Mouse (Mus musculus): Measurements from ENCODE around the gene Usp39.
A peak's percentile ranks its signal among the peaks of the same experiment; 100 is the strongest.

Usp39 gene

DNA sequence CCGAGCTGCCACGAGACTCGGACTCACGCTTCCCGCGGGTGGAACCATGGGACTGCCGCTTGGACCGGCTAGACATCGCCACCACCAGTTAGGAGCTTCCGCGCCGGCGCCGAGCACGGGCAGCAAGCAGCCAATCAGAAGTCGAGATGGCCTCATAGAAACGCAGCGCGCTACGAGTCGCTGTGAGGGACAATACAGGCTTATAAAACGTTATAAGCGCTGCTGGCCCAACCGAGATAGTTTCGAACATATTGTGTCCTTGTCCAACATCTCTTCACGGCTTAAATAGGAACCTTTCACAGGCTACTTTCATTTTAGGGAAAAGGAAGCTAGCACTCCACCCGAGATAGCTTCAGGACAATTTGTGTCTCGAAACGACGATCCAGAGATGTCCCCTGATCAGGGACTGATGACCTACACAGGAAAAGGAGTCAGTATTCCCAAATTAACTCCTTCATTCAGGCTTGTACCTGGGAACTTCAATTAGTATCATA is at the start of gene Usp39:
Usp39 (minus strand) TSS at position 111 of the 494 bp plus-strand sequence.
- DNase-seq (ENCODE audit: low spot score in 2 of 2), result peak; percentile 89 to 93

DNA sequence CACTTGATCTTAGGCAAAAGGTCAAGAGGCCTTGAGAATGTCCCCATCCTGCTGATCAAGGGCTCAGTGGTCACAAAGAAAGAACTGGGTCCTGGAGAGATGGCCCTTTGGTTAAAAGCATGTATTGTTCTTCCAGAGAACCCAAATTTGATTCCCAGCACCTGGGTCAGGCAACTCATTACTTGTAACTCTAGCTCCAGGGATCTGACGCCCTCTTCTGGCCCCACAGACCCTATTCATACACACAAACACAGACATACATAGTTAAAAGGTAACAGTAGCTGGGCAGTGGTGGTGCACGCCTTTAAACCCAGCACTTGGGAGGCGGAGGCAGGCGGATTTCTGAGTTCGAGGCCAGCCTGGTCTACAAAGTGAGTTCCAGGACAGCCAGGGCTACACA is 47.4 kb upstream of the Usp39 start:
- no peak for DNase-seq (ENCODE audit: low spot score in 2 of 2)

DNA sequence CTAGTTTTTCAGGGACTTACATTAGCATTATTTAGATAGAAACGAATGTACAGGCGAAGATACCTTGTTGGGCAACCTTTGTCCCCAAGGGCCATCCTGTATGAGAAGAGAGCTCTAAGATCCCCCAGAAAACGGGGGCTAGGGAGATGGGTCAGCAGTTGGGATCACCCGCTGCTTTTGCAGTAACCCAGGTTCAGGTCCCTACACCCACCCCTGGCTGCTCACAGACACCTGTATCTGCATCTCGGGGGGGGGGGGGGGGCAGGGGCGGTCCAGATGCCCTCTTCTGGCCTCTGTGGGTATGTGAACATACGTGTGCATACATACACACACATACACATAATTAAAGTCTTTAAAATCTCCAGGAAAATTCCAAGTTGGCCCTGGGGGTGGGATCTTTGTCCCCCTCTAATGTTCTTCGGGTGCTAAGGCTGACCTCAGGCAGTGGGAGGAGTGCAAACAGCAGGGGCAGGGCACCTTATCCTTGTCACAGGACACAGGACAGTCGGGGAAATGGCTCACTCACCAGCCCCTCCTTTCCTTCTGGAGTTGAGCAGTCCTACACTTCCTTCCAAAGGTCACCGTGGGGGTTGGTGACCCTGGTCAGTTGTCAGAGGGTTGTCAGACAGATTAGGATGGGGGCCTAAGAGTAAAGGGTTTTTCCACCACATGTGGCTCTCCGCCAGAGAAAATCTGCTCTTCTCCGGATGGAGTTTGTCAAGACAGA is 46.0 kb upstream of the Usp39 start:
- no peak for DNase-seq (ENCODE audit: low spot score in 2 of 2)

DNA sequence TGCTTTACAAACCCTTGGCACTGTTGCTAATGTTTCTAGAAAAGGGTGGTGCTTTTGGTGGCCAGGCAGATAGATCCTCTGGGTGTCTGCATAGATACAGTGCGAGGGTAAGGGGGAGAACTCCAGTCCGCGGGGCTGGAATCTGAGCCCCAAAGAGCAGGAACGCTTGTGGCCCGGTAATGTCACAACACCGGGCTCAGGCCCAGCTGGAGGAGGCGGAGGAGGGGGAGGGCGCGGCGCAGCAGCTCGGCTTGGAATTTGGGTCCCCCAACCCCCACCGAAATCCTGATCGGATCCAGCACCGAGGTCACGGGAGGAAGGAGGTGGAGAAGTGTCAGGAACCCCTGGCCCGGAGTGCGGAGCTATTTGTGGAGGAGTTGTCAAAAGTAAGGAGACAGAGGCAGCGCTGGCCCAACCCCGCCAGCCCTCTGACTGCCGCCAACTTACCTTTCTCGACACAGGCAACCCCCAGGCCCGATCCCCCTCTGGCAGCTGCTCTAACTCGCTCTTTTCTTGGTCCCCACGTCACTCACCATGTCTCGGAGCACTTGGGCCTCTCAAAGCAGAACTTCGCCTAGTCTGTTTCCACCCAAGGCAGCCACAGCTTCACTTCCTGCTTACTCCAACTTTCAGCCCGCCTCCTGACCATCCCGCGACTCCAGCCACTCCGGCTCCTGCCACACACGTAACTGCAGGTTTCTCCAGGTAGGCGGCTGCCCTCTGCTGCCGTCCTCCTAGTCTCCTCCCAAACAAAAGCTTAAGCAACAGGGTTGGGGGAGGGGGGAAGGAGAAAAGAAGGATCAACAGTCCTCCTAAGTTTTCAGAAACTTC is 45.2 kb upstream of the Usp39 start, which contains the start of gene Vamp8:
Vamp8 (minus strand) TSS at position 763 of the 831 bp plus-strand sequence.
- peak in 1 of 2 experiments; percentile 47 for DNase-seq (ENCODE audit: low spot score in 2 of 2)

DNA sequence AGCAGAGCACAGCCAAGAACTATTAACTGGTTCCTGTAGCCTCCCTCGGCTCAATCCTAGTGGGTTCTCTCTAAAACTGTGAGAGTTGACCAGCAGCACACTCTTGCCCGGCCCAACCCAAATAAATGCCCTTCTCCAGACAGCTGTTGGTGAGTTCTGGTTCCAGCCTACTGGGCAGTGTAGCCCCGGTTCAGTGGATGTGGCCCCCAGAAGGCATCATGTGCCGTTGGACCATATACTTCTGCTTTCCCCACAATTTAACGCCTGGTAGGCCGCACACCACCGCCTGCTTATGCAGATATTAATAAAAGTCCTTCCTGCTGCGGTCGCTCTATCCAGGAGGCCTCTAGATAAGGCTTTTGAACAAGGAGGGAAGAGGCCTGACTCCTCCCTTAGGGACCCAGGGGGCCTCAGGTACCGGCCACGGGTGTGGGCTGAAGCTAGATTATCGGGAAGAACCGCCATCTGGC is 44.5 kb upstream of the Usp39 start:
- peak in 1 of 2 experiments; percentile 17 for DNase-seq (ENCODE audit: low spot score in 2 of 2)

DNA sequence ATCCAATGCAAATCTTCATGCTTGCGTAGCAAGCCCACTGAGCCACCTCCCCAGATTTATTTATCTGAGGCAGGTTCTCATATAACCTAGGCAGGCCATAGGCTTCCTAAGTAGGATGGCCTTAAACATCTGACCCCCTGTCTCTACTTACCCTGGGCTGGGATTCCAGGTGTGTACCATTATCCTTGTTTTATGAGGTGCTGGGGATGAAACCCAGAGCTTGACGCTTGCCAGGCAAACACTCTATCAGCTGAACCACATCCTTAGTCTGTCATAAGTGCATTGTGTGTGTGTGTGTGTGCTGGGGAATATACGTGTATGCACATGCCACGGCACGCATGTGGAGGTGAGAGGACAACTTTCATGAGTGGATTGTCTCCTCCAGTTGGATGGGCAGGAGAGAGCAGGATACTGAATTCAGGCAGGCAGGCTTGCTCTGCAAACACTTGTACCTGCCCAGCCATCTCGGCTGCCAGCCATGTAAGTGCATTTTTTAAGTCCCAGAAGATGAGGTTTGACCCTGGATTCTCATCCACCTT is 43.9 kb upstream of the Usp39 start:
- no peak for DNase-seq (ENCODE audit: low spot score in 2 of 2)

DNA sequence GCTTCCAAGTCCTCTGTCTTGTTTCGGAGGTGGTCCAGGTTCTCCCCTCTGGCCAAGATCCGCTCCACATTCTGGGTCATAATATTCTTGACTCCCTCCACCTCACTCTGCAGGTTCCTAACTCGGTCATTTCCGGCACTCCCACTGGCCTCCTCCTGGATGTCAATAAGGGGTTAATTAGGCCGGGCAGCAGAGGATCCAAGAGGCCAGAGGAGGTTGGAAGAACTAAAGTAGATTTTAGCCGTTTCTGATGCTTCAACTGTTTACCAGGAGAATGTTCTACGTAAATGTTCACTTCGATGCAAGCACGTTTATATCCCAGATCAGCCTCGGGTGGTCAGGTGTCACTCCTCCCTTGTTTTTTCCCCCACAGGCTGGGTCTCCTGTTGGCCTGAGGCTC is 43.3 kb upstream of the Usp39 start:
- no peak for DNase-seq (ENCODE audit: low spot score in 2 of 2)

DNA sequence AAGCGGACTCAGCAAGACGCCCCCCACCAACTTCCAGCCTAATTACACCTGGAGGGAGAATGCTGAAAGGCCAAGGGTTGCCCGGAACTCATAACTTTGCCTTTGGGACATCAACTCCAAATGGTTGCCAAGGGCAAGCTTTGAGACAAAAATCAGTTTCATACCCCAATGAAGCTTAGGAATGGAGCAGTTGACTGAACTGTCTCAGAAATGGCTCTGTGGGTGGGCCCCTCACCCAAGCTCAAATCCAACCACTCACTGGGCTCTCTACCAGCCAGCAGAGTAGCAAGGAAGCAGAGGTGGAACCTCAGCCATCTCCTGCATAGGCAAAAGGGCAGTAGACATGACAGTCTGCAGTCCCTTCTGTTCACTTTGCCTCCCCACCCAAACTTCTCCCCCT is 42.8 kb upstream of the Usp39 start:
- no peak for DNase-seq (ENCODE audit: low spot score in 2 of 2)

DNA sequence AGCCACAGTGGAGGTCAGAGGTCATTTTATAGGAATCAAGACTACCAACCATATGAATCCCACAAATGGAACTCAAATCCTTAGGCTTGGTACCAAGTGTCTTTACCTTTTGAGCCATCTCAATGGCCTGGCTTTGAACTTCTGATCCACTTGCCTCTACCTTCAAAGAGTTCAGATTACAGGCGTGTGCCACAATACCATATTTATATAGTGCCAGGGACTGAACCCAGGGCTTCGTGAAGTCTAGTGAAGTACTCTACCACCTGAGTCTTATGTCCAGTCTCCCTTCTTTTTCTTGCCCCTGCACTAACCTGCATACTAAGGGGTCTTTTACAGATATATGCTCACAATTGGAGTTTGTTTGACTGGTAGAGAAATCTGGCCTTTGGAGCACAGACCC is 41.6 kb upstream of the Usp39 start:
- DNase-seq (ENCODE audit: low spot score in 2 of 2), result no peak

DNA sequence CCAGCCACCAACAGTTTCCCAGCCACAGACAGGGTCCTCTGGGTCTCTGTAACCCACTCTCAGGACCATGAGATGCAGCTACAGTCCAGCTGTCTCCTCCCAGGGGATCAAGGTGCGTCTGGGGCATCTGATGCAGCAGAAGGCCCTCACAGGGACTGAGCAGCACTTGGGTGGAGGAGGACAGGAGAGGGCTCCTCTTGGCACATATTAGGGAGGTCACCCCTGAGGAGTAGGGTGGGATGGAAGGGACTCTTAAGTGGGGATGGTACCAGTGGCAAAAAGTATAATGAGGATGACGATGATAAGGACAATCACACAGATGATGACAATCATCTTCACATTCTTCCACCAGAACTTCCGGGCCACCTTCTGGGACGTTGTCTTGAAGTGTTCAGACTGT is 40.3 kb upstream of the Usp39 start:
- no peak for DNase-seq (ENCODE audit: low spot score in 2 of 2)

DNA sequence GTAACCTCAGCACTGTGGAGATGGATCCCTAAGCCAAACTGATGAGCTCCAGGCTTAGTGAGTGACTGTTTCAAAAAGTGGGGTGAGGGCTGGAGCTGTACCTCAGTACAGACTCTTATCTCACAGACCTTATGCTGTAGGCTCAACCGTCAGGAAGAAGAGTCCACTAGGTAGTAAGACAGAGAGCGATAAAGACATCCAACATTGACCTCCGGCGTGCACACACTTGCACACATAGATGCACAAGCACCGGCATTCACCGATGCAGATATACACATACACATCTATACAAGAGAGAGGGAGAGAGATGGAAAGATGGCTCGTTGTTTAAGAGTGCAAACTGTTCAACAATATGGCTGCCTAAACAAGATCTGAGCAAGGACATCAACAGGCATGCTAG is 39.0 kb upstream of the Usp39 start:
- DNase-seq (ENCODE audit: low spot score in 2 of 2), result no peak

DNA sequence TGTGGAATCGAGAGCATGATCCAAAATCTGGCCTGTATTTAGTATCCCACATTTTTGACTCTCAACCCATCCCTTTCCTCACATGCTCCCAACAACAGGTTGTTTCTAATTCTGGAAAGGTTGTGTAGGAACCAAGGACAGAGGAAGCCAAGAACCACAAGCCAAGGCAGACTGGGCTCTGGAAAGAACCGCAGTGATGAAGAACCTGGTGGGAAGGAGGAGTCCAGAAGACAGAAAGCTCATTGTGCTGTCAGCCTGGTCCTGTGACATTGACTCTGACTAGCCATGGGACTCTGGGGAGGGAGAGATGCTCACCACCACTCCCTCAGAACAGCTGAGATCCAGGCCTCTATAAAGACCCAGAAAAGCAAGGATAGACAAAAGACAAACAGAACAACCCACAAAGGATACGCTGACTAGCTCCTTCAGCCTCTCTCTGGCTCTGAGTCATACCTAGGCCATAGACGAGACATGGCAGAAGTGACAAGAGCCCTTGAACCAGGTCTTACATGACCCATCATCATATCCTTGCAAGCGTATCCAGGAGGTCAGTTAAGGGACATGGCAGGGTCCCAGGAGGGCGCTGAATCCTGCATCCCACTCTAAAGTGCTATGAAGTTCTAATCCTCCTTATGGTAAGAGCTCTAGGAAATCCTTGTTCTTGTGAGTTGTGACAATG is 38.3 kb upstream of the Usp39 start:
- no peak for DNase-seq (ENCODE audit: low spot score in 2 of 2)

DNA sequence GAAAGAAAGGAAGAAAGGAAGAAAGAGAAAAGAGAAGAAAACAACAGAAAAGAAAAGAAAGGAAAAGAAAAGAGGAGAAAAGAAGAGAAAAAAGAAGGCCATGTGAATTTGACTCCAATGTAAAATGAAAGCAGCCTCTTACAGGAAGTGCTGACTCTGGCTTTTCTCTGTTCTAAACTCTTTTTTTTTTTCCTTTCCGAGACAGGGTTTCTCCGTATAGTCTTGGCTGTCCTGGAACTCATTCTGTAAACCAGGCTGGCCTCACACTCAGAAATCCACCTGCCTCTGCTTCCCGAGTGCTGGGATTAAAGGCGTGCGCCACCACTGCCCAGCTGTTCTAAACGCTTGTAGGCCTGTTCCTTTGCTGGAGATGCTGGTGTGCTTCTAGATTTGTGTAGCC is 37.5 kb upstream of the Usp39 start:
- no peak for DNase-seq (ENCODE audit: low spot score in 2 of 2)

DNA sequence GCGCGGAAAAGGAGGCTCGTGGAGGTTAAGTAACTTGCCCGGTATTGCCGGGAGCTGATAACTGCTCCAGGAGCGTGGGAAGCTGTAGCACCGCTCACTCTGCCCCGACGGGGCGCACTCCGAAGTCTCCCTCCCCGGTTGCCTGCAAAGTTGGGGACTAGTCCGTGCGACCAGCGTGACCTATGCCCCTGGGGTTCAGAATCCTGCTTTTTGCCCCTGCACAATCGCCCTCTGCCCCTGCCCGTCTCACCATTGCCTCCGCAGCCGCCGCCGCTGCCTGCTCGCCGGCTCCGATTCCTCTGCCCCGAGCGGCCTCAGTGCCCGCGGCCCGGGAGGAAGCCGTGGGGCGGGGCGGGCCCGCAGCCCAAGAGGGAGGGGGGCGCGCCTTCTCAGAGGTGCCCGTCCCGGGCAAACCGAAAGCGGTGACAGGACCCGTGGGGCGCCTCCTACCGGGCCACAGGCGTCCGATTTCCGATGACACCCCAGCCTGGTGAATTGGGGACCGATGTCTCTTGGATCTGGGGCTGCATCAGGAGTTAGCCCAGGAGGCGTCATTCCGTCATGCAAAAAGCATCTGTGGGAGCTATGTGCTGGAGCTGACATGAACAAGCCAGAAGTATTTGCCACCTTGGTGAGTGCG is 35.3 kb upstream of the Usp39 start, which contains the start of gene Vamp5:
Vamp5 (minus strand) TSS at position 338 of the 640 bp plus-strand sequence.
- no peak for DNase-seq (ENCODE audit: low spot score in 2 of 2)

DNA sequence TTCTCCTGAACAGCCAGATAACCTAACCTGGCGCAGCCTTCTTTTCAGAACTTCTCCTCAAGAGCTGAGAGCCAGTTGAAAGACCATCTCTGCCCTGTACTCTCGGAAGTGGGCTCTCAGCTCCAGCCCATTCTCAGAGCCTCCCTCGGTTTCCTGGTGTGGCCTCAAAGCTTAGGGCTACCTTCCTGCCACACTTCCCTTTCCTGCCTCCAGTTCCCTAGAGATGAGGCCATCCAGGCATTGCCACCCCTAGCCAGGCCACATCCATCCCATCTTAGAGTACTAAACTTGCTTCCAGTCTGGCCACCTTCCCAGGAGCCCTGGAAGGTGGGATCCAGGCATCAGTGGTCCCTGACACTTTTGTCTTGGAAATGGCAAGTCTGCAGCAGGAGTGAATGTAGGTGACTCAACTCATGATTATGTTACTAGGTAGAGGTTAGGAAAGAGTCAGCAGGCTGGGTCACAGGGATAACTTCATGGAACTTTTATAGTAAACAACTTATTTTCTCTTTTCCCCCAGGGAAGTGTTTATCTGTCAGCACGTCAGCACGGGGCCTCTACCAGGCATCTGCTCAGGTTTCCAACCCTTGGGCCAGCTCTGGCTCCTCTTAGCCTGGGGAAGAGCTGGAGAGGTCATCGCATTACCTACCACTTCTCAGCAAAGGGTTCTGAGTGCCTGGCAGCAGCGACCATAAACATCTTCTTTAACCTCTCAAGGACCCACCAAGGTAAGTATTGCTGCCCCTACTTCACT is 34.6 kb upstream of the Usp39 start:
- DNase-seq (ENCODE audit: low spot score in 2 of 2), result no peak

DNA sequence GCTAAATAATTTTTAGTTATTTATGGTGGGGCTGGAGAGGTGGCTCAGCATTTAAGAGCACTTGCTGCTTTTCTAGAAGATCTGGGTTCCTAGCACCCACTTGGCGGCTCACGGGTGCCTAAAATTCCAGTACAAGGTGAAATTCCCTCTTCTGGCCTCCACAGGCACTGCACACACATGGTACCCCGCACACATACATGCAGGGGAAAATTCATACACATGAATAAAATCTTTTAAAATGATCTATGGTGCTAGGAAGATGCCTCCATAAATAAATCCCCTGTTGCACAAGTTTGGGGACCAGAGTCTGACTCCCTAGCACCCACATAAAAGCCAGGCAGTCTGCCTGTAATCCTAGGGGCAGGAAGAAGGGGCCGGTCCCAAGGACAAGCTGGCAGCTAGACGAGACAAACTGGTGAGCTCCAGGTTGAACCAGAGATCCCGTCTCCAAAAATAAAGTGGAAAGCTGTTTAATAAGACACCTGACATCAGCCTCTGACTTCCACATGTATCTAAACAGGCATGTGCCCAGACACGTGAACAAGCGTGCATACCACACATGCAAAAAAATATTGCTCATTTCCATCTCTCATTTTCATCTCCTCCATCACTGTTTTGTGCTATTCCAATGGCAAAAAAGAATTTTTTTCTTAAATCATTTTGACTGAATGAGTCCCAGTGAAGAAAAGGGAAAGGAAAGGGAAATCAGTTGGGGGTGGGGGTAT is 33.7 kb upstream of the Usp39 start:
- no peak for DNase-seq (ENCODE audit: low spot score in 2 of 2)

DNA sequence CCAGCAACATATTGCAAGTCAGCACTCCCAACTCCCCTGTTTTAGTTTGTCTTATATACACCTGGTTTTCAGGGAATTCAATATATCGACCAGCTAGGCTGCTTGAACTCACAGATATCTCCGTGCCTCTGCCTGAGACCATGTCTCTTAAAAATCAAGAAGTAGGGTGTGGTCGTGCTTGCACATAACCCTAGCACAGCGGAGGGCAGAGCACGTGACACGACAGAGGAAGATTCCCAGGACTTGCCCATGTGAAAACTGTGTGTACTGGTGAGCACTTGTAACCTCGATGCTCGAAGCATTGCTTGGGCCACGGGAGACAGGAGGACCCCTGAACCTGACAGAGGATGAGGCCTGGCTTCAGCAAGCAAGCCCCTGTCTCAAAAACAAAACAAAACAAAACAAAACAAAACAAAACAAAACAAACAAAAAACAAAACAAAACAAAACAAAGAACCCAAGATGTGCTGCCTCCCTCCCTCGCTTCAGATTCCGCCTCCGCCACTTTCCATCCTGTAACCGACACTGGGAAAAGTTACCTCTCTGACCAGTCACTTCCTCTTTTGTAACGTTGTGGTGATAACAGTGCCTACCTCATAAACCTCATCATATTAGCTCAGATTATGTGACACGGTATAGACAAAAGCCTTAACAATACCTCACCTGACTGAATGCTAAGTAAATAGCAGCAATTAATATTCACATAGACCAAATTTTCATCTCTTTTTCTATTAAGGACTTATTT is 30.0 kb upstream of the Usp39 start:
- no peak for DNase-seq (ENCODE audit: low spot score in 2 of 2)

DNA sequence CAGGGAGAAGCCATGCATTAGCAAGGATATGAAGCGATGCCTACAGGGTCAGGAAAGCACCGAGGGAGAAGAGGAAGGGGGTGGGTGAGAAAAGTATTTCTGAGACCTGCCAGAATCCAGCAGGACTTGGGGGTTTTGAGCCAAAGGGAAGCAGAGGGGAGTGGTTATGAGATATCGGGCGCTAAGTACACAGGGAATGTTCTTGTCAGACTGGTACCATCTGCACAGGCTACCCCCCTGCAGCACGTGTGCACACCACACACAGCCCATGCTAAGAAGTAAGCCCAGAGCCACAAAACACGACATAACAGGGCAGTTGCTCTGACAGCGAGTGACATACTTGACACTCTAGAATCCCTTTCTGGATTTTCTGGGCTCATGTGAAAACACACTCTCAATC is 29.2 kb upstream of the Usp39 start:
- no peak for DNase-seq (ENCODE audit: low spot score in 2 of 2)

DNA sequence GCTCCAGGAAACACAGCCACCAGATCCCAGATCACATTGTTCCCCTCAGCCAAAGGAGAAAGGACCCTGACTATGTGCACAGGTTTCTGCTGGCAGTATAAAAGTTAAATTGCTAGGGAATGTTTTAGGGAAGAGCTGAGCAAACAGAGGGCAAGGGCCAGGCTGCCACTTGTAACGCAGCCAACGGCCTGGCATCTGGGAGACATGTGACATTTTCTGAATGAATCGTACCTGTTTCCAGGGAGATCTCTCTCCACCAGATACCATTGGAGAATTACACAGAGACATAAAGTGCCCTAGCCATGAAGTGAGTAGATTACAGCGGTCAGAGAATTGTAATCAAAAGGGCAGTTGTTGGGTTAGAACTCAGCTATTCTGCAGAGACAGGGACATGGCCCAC is 28.2 kb upstream of the Usp39 start:
- no peak for DNase-seq (ENCODE audit: low spot score in 2 of 2)
